Mouse (Mus musculus): ENCODE measurements around the gene Gm28845. TPM values are rescaled to one million over a fixed set of nuclear protein-coding genes. Genes with fewer than 3 reads are reported as not detected.

The Gm28845 gene
- polyA plus RNA-seq (2012; rRNA removed) = 7.6 and 9.0 TPM in 2 replicates

DNA sequence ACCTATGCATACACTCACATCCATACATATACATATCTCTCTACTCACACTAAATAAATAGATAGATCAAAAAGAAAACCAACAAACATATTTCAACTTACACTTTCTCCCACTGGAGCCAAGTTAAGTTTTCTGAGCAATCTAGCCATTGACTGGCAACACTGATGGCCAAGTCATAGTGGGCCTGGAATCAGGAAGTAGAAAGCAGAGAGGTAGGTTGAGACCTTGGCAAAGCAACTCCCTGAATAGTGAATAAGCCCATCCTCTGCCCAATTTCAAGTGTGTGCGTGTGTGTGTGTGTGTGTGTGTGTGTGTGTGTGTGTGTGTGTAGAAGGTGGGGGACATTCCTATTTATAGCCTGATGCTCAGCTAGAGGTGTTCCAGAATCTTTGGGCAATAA, at the start of gene Gm28845:
Gene Gm28845 (minus strand): TSS at position 121 of the 400 bp plus-strand sequence.
- H3K27me3 ChIP-seq (replicated peaks; ENCODE audit: control insufficient read depth, insufficient read depth, low read length) = no peaks in the 10 kb centered on the region
- WGBS = 74% methylated on average over 1 of the region's 1 CpGs
- TF ChIP-seq CTCF (conservative IDR thresholded peaks at IDR 0.05; ENCODE audit: insufficient read depth, insufficient read length, low read depth, low read length) (no peak), POLR2A (IDR thresholded peaks at IDR 0.05; ENCODE audit: low read depth, low read length) (no peak)
- no peaks in the 10 kb centered on the region for H3K36me3 ChIP-seq (ENCODE audit: control insufficient read depth, insufficient read depth, low read length)
- no peak for DNase-seq
- H3K4me3 ChIP-seq (ENCODE audit: insufficient read depth, low read depth, low read length) = no peak within 1 kb of the TSS
- H3K27ac ChIP-seq (ENCODE audit: insufficient read depth, low read depth, low read length) = peak within 1 kb of the TSS; percentile 73
- peaks cover 12% of the 10 kb centered on the region; the same call in 1 of the 2 replicates for H3K4me1 ChIP-seq (ENCODE audit: control insufficient read depth, insufficient read depth, low read length)

DNA sequence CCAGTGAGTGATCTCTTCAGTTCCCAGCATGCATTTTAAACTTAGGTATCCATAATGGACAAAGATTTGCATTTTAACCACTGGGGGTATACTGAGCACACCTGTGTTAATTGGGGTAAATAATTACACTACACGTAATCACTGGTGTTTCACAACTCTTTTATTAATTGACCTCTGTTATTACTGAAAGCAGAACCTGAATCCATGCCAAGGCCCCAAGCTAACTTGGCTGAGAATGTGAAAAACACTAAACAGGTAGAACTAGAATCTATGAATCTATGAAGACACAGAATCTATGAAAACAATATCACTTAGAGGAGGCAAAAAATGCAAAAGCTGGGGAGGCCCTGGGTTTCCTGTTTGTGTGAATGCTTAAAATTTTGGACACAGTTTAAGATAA, 48.1 kb upstream of the Gm28845 start:
- peaks cover 36% of the 10 kb centered on the region for H3K36me3 ChIP-seq (ENCODE audit: control insufficient read depth, insufficient read depth, low read length)
- H3K27ac ChIP-seq (ENCODE audit: insufficient read depth, low read depth, low read length) = peak overlapping the region; percentile 65; the same call in 1 of the 2 replicates
- 34% methylated on average over 1 of the region's 1 CpGs for WGBS
- H3K27me3 ChIP-seq (replicated peaks; ENCODE audit: control insufficient read depth, insufficient read depth, low read length) = no peaks in the 10 kb centered on the region
- H3K4me3 ChIP-seq (ENCODE audit: insufficient read depth, low read depth, low read length) = no peak overlapping the region
- TF ChIP-seq POLR2A (IDR thresholded peaks at IDR 0.05; ENCODE audit: low read depth, low read length) = no peak
- no peak for TF ChIP-seq CTCF (conservative IDR thresholded peaks at IDR 0.05; ENCODE audit: insufficient read depth, insufficient read length, low read depth, low read length)
- peak; percentile 76 for DNase-seq
- H3K4me1 ChIP-seq (ENCODE audit: control insufficient read depth, insufficient read depth, low read length) = peaks cover 8% of the 10 kb centered on the region; the same call in 1 of the 2 replicates

DNA sequence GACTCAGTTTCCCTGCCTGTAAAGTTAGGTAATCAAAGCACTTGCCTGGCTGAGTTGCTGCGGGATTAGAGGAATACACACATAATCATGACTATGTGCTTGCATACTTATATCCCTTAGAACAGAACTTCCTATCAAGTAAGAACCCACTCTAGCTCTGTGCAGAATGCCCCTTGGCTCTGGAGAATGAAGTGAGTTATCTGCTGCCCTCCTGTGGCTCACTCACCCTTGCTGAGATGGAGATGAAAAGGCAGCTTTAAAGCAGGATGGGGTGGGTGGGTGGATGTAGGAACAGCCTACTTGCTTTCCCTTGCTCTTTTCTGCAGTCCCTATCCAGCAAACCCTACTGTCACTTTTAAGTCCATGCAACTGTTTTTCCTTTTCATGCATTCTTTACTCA, 42.9 kb upstream of the Gm28845 start:
- Histone ChIP-seq H3K4me1 (ENCODE audit: control insufficient read depth, insufficient read depth, low read length) (peaks cover 3% of the 10 kb centered on the region; the same call in 1 of the 2 replicates), H3K36me3 (ENCODE audit: control insufficient read depth, insufficient read depth, low read length) (peaks cover 40% of the 10 kb centered on the region), H3K27me3 (replicated peaks; ENCODE audit: control insufficient read depth, insufficient read depth, low read length) (no peaks in the 10 kb centered on the region), H3K4me3 (ENCODE audit: insufficient read depth, low read depth, low read length) (no peak overlapping the region), H3K27ac (ENCODE audit: insufficient read depth, low read depth, low read length) (no peak overlapping the region)
- no peak for TF ChIP-seq POLR2A (IDR thresholded peaks at IDR 0.05; ENCODE audit: low read depth, low read length)
- 95% methylated on average over 1 of the region's 1 CpGs for WGBS
- DNase-seq = no peak

DNA sequence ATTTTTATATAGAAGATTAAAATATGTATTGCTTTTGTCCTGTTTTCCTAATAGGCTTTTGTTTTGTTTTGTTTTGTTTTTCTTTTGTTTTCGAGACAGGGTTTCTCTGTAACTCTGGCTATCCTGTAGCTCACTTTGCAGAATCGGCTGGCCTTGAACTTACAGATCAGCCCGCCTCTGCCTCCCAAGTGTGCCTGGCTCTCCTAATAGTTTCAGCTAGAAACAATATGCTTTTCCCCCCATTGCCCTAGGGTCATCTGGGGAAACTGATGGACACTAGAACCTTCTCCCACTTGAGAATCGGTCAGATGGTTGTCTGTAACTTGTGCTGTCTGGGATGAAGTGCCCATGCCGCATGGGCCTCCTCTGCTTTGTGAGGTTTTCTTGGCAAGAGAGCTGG, 36.8 kb upstream of the Gm28845 start:
- WGBS = 89% methylated on average over 5 of the region's 5 CpGs
- Histone ChIP-seq H3K4me3 (ENCODE audit: insufficient read depth, low read depth, low read length) (no peak overlapping the region), H3K27ac (ENCODE audit: insufficient read depth, low read depth, low read length) (peak overlapping the region; percentile 6), H3K36me3 (ENCODE audit: control insufficient read depth, insufficient read depth, low read length) (peaks cover 17% of the 10 kb centered on the region), H3K4me1 (ENCODE audit: control insufficient read depth, insufficient read depth, low read length) (peaks cover 7% of the 10 kb centered on the region; the same call in 1 of the 2 replicates), H3K27me3 (replicated peaks; ENCODE audit: control insufficient read depth, insufficient read depth, low read length) (no peaks in the 10 kb centered on the region)
- TF ChIP-seq POLR2A (IDR thresholded peaks at IDR 0.05; ENCODE audit: low read depth, low read length) (no peak), CTCF (conservative IDR thresholded peaks at IDR 0.05; ENCODE audit: insufficient read depth, insufficient read length, low read depth, low read length) (no peak)
- DNase-seq = no peak

DNA sequence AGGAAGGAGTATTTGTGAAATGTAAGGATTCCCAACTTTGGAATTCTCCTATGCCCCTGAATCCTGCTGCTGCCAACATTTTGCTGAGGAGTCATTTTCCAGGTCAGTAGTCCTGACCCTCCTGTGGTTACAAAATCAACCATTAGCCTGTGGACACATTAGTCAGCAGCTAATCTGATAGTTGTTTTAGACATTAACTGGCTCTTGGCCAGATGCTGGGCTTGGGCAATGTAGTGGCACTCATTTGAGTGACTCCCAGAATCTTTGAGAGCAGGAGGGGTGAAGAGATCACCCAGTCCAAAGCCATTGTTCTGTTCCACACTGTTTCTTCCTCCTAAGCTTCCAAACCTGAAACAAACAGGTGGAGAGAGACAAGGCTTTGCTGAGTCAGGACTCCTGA, 35.5 kb upstream of the Gm28845 start:
- peaks cover 5% of the 10 kb centered on the region for H3K36me3 ChIP-seq (ENCODE audit: control insufficient read depth, insufficient read depth, low read length)
- no peak overlapping the region for H3K4me3 ChIP-seq (ENCODE audit: insufficient read depth, low read depth, low read length)
- no peaks in the 10 kb centered on the region for H3K27me3 ChIP-seq (replicated peaks; ENCODE audit: control insufficient read depth, insufficient read depth, low read length)
- H3K27ac ChIP-seq (ENCODE audit: insufficient read depth, low read depth, low read length) = peak overlapping the region; percentile 77
- peak; percentile 94 for DNase-seq
- H3K4me1 ChIP-seq (ENCODE audit: control insufficient read depth, insufficient read depth, low read length) = peaks cover 7% of the 10 kb centered on the region; the same call in 1 of the 2 replicates
- TF ChIP-seq CTCF (conservative IDR thresholded peaks at IDR 0.05; ENCODE audit: insufficient read depth, insufficient read length, low read depth, low read length) (no peak), POLR2A (IDR thresholded peaks at IDR 0.05; ENCODE audit: low read depth, low read length) (no peak)

DNA sequence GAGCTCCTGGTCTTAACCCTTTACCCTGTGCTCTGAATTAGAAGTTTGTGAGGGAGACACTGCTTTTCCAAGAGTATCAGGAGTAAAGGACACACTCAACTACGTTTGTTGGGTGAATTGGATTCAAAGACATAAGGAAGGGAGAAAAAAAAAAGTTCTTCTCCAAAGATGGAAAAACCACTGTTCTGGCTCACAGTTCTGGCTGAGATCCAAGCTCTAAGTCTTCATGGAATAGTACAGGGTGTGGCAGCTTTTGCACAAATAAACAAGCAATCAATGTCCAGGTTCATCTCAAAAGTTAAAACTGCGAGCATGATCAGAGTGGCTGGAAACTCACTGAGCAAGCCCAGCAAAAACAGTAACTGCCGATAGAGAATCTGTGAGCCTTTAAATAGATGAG, 28.6 kb upstream of the Gm28845 start:
- DNase-seq = peak; percentile 40
- TF ChIP-seq POLR2A (IDR thresholded peaks at IDR 0.05; ENCODE audit: low read depth, low read length) = no peak
- TF ChIP-seq CTCF (conservative IDR thresholded peaks at IDR 0.05; ENCODE audit: insufficient read depth, insufficient read length, low read depth, low read length) = no peak
- Histone ChIP-seq H3K27ac (ENCODE audit: insufficient read depth, low read depth, low read length) (peak overlapping the region; percentile 95), H3K4me1 (ENCODE audit: control insufficient read depth, insufficient read depth, low read length) (peaks cover 5% of the 10 kb centered on the region), H3K27me3 (replicated peaks; ENCODE audit: control insufficient read depth, insufficient read depth, low read length) (no peaks in the 10 kb centered on the region), H3K4me3 (ENCODE audit: insufficient read depth, low read depth, low read length) (no peak overlapping the region), H3K36me3 (ENCODE audit: control insufficient read depth, insufficient read depth, low read length) (no peaks in the 10 kb centered on the region)
- 46% methylated on average over 3 of the region's 3 CpGs for WGBS

DNA sequence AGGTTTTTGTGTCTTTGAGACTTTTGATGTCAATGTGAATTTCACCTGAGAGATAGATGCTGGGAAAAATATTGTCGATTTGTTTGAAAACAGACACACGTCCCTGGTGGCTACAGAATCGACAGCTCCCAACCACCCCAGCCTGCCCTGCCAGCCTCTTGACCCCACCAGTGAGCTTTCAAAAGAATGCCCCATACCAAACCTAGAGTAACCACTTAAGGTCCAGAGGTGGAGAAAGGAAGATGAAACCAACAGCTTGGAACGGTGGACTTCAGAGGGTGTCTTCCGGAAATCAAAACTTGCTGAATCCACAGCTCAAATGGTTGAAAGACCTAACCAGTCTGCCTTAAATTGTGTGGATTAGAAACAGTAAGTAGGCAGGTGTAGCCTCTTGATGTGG, 28.0 kb upstream of the Gm28845 start:
- 69% methylated on average over 5 of the region's 5 CpGs for WGBS

More for the DNA sequence above, 28.0 kb upstream of the Gm28845 start:
- H3K27ac ChIP-seq (ENCODE audit: insufficient read depth, low read depth, low read length) = peak overlapping the region; percentile 95
- no peak for TF ChIP-seq CTCF (conservative IDR thresholded peaks at IDR 0.05; ENCODE audit: insufficient read depth, insufficient read length, low read depth, low read length)
- no peak for TF ChIP-seq POLR2A (IDR thresholded peaks at IDR 0.05; ENCODE audit: low read depth, low read length)
- no peak overlapping the region for H3K4me3 ChIP-seq (ENCODE audit: insufficient read depth, low read depth, low read length)
- H3K36me3 ChIP-seq (ENCODE audit: control insufficient read depth, insufficient read depth, low read length) = no peaks in the 10 kb centered on the region
- peaks cover 5% of the 10 kb centered on the region for H3K4me1 ChIP-seq (ENCODE audit: control insufficient read depth, insufficient read depth, low read length)
- DNase-seq = peak; percentile 76
- no peaks in the 10 kb centered on the region for H3K27me3 ChIP-seq (replicated peaks; ENCODE audit: control insufficient read depth, insufficient read depth, low read length)

All from kidney, adult 2 months (tissue).